Mouse (Mus musculus): Measurements from ENCODE around the gene Brms1. TPM values are rescaled to one million over a fixed set of nuclear protein-coding genes. Genes with fewer than 3 reads are reported as not detected.

Gene Brms1
- polyA plus RNA-seq, 1 experiment from 2014 or later, result 61.3 TPM

- H3K27me3 ChIP-seq (replicated peaks; ENCODE audit: control insufficient read depth, insufficient read depth, low read length), result peaks cover 26% of the 10 kb centered on the region
- no peak overlapping the region for H3K4me2 ChIP-seq
- no peaks in the 10 kb centered on the region for H3K9me3 ChIP-seq (ENCODE audit: control insufficient read depth, low read length)
- H3K27ac ChIP-seq (ENCODE audit: low read depth, low read length), result no peak overlapping the region; the same call in 1 of the 2 replicates
- H3K9ac ChIP-seq (ENCODE audit: low read depth, low read length), result no peak overlapping the region
- no peak overlapping the region for H3K4me3 ChIP-seq (ENCODE audit: low read depth, low read length)
- H3K36me3 ChIP-seq (ENCODE audit: control insufficient read depth, insufficient read depth, low read length), result no peaks in the 10 kb centered on the region
- ATAC-seq (replicated peaks; ENCODE audit: low FRiP score), result no peak
- WGBS, result 52% methylated on average over 7 of the region's 7 CpGs
- no peak for DNase-seq (ENCODE audit: low spot score)
- peaks cover 55% of the 10 kb centered on the region for H3K4me1 ChIP-seq (replicated peaks; ENCODE audit: control insufficient read depth, insufficient read depth, low read length)
Measured at GRCm38 (mm10) chr19:5065104-5065503, 23.9 kb downstream of the Brms1 start.

- Histone ChIP-seq H3K9me3 (ENCODE audit: control insufficient read depth, low read length) (no peaks in the 10 kb centered on the region), H3K4me1 (replicated peaks; ENCODE audit: control insufficient read depth, insufficient read depth, low read length) (peaks cover 56% of the 10 kb centered on the region), H3K9ac (ENCODE audit: low read depth, low read length) (peak overlapping the region; percentile 73), H3K36me3 (ENCODE audit: control insufficient read depth, insufficient read depth, low read length) (no peaks in the 10 kb centered on the region), H3K27ac (ENCODE audit: low read depth, low read length) (peak overlapping the region; percentile 90), H3K4me3 (ENCODE audit: low read depth, low read length) (peak overlapping the region; percentile 59), H3K4me2 (peak overlapping the region; percentile 95), H3K27me3 (replicated peaks; ENCODE audit: control insufficient read depth, insufficient read depth, low read length) (peaks cover 40% of the 10 kb centered on the region)
- 4% methylated on average over 15 of the region's 15 CpGs for WGBS
- DNase-seq (ENCODE audit: low spot score) (peak; percentile 67), ATAC-seq (replicated peaks; ENCODE audit: low FRiP score) (peak; percentile 86)
Measured at GRCm38 (mm10) chr19:5067040-5067799, 26.1 kb downstream of the Brms1 start.

GRCm38 (mm10) chr19:5067867-5068569, 26.9 kb downstream of the Brms1 start, which contains the start of gene Cd248:
Gene Cd248, plus strand, starts transcription at chr19:5068078.
- no peaks in the 10 kb centered on the region for H3K9me3 ChIP-seq (ENCODE audit: control insufficient read depth, low read length)
- H3K27me3 ChIP-seq (replicated peaks; ENCODE audit: control insufficient read depth, insufficient read depth, low read length), result peaks cover 40% of the 10 kb centered on the region
- DNase-seq (ENCODE audit: low spot score) (peak; percentile 71), ATAC-seq (replicated peaks; ENCODE audit: low FRiP score) (0 out of 2 replicates have a peak, but pooled peaks have one; percentile 9)
- peaks cover 62% of the 10 kb centered on the region for H3K4me1 ChIP-seq (replicated peaks; ENCODE audit: control insufficient read depth, insufficient read depth, low read length)
- WGBS, result 2% methylated on average over 54 of the region's 56 CpGs
- peak within 1 kb of the TSS; percentile 90 for H3K27ac ChIP-seq (ENCODE audit: low read depth, low read length)
- peak within 1 kb of the TSS; percentile 73 for H3K9ac ChIP-seq (ENCODE audit: low read depth, low read length)
- peak within 1 kb of the TSS; percentile 95 for H3K4me2 ChIP-seq
- peak within 1 kb of the TSS; percentile 59 for H3K4me3 ChIP-seq (ENCODE audit: low read depth, low read length)
- no peaks in the 10 kb centered on the region for H3K36me3 ChIP-seq (ENCODE audit: control insufficient read depth, insufficient read depth, low read length)

DNA sequence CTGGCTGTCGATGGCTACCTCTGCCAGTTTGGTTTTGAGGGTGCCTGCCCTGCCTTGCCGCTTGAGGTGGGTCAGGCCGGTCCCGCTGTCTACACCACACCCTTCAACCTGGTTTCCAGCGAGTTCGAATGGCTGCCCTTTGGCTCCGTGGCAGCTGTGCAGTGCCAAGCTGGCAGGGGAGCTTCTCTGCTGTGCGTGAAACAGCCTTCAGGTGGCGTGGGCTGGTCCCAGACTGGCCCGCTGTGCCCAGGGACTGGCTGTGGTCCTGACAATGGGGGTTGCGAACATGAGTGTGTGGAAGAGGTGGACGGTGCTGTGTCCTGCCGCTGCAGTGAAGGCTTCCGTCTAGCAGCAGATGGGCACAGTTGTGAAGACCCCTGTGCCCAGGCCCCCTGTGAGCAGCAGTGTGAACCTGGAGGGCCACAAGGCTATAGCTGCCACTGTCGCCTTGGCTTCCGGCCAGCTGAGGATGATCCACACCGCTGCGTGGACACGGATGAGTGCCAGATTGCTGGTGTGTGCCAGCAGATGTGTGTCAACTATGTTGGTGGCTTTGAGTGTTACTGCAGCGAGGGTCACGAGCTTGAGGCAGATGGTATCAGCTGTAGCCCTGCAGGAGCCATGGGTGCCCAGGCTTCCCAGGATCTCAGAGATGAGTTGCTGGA, 27.5 kb downstream of the Brms1 start:
- Histone ChIP-seq H3K9ac (ENCODE audit: low read depth, low read length) (peak overlapping the region; percentile 73), H3K36me3 (ENCODE audit: control insufficient read depth, insufficient read depth, low read length) (no peaks in the 10 kb centered on the region), H3K4me2 (peak overlapping the region; percentile 95), H3K4me1 (replicated peaks; ENCODE audit: control insufficient read depth, insufficient read depth, low read length) (peaks cover 62% of the 10 kb centered on the region), H3K9me3 (ENCODE audit: control insufficient read depth, low read length) (no peaks in the 10 kb centered on the region), H3K4me3 (ENCODE audit: low read depth, low read length) (peak overlapping the region; percentile 59), H3K27ac (ENCODE audit: low read depth, low read length) (peak overlapping the region; percentile 90), H3K27me3 (replicated peaks; ENCODE audit: control insufficient read depth, insufficient read depth, low read length) (peaks cover 40% of the 10 kb centered on the region)
- ATAC-seq (replicated peaks; ENCODE audit: low FRiP score), result no peak
- 36% methylated on average over 21 of the region's 21 CpGs for WGBS
- no peak for DNase-seq (ENCODE audit: low spot score)

DNA sequence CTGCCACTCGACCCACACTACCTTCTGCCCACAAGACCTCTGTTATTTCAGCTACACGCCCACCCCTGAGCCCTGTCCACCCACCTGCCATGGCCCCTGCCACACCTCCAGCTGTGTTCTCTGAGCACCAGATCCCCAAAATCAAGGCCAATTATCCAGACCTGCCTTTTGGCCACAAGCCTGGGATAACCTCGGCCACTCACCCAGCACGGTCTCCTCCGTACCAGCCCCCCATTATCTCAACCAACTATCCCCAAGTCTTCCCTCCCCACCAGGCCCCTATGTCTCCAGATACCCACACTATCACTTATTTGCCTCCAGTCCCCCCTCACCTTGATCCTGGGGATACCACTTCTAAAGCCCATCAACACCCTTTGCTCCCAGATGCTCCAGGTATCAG, 28.3 kb downstream of the Brms1 start:
- Histone ChIP-seq H3K27ac (ENCODE audit: low read depth, low read length) (no peak overlapping the region), H3K36me3 (ENCODE audit: control insufficient read depth, insufficient read depth, low read length) (no peaks in the 10 kb centered on the region), H3K4me1 (replicated peaks; ENCODE audit: control insufficient read depth, insufficient read depth, low read length) (peaks cover 62% of the 10 kb centered on the region), H3K9me3 (ENCODE audit: control insufficient read depth, low read length) (no peaks in the 10 kb centered on the region), H3K27me3 (replicated peaks; ENCODE audit: control insufficient read depth, insufficient read depth, low read length) (peaks cover 41% of the 10 kb centered on the region), H3K4me3 (ENCODE audit: low read depth, low read length) (peak overlapping the region; percentile 59; the same call in 1 of the 2 replicates), H3K4me2 (peak overlapping the region; percentile 95), H3K9ac (ENCODE audit: low read depth, low read length) (no peak overlapping the region)
- WGBS, result 74% methylated on average over 5 of the region's 5 CpGs
- ATAC-seq (replicated peaks; ENCODE audit: low FRiP score), result no peak
- DNase-seq (ENCODE audit: low spot score), result no peak

DNA sequence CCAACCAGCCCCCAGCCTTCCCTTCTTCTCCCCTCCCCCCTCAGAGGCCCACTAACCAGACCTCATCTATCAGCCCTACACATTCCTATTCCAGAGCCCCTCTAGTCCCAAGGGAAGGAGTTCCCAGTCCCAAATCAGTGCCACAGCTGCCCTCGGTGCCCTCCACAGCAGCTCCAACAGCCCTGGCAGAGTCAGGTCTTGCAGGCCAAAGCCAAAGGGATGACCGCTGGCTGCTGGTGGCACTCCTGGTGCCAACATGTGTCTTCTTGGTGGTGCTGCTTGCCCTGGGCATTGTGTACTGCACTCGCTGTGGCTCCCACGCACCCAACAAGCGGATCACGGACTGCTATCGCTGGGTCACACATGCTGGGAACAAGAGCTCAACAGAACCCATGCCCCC, 28.8 kb downstream of the Brms1 start:
- peak overlapping the region; percentile 95 for H3K4me2 ChIP-seq
- no peak overlapping the region; the same call in 1 of the 2 replicates for H3K4me3 ChIP-seq (ENCODE audit: low read depth, low read length)
- H3K4me1 ChIP-seq (replicated peaks; ENCODE audit: control insufficient read depth, insufficient read depth, low read length), result peaks cover 59% of the 10 kb centered on the region
- H3K36me3 ChIP-seq (ENCODE audit: control insufficient read depth, insufficient read depth, low read length), result no peaks in the 10 kb centered on the region
- no peaks in the 10 kb centered on the region for H3K9me3 ChIP-seq (ENCODE audit: control insufficient read depth, low read length)
- ATAC-seq (replicated peaks; ENCODE audit: low FRiP score), result no peak
- DNase-seq (ENCODE audit: low spot score), result no peak
- H3K27ac ChIP-seq (ENCODE audit: low read depth, low read length), result peak overlapping the region; percentile 30; the same call in 1 of the 2 replicates
- peaks cover 41% of the 10 kb centered on the region for H3K27me3 ChIP-seq (replicated peaks; ENCODE audit: control insufficient read depth, insufficient read depth, low read length)
- no peak overlapping the region for H3K9ac ChIP-seq (ENCODE audit: low read depth, low read length)
- 71% methylated on average over 7 of the region's 7 CpGs for WGBS

GRCm38 (mm10) chr19:5071077-5071476, 29.9 kb downstream of the Brms1 start:
- 14% methylated on average over 11 of the region's 11 CpGs for WGBS
- no peak for ATAC-seq (replicated peaks; ENCODE audit: low FRiP score)
- peaks cover 51% of the 10 kb centered on the region for H3K4me1 ChIP-seq (replicated peaks; ENCODE audit: control insufficient read depth, insufficient read depth, low read length)

DNA sequence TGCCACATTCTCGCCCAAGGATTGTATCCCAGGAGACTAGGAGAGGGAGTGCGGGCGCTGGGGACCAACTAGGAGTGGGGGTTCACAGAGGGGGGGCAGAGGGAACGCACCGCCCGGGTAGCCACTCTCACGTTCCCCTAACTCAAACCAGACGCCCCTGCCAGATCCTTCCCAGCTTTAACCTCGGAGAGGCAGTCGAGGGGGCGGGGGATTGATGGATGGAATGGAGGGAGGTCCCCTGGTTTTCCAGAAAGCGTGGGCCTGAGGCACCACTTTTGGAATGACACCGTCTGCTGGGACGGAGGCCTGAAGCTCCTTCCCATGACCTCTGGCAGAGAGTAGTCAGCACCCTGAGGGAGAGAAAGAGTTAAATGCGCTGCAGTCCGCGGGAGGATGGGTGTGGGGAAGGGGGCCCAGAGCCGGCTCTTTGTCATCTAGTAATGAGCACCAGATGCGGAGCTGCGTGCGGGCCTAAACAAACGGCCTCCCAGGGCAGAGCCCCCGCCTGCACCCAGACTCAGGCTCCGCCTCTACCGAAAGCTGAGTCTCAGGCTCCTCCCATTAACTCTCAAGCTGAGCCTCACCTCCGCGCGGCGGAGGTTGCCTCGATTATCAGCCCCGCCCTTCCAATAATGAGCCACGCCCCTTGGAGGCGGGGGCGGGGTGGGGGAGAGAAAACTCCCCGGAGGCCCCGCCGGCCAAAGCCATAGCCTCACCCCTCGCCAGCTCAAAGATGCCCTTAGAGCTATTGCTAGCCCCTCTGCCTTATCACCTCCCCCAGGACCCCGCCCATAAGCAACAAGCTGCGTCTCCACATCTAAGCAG, 30.6 kb downstream of the Brms1 start:
- H3K36me3 ChIP-seq (ENCODE audit: control insufficient read depth, insufficient read depth, low read length), result no peaks in the 10 kb centered on the region
- peak overlapping the region; percentile 52 for H3K4me3 ChIP-seq (ENCODE audit: low read depth, low read length)
- DNase-seq (ENCODE audit: low spot score) (peak; percentile 84), ATAC-seq (replicated peaks; ENCODE audit: low FRiP score) (peak; percentile 80)
- H3K4me2 ChIP-seq, result peak overlapping the region; percentile 95
- peak overlapping the region; percentile 66 for H3K27ac ChIP-seq (ENCODE audit: low read depth, low read length)
- peaks cover 44% of the 10 kb centered on the region for H3K27me3 ChIP-seq (replicated peaks; ENCODE audit: control insufficient read depth, insufficient read depth, low read length)
- 2% methylated on average over 40 of the region's 40 CpGs for WGBS
- peaks cover 51% of the 10 kb centered on the region for H3K4me1 ChIP-seq (replicated peaks; ENCODE audit: control insufficient read depth, insufficient read depth, low read length)
- H3K9me3 ChIP-seq (ENCODE audit: control insufficient read depth, low read length), result no peaks in the 10 kb centered on the region
- H3K9ac ChIP-seq (ENCODE audit: low read depth, low read length), result peak overlapping the region; percentile 66

More at GRCm38 (mm10) chr19:5071077-5071476, 29.9 kb downstream of the Brms1 start:
- Histone ChIP-seq H3K4me3 (ENCODE audit: low read depth, low read length) (peak overlapping the region; percentile 52), H3K36me3 (ENCODE audit: control insufficient read depth, insufficient read depth, low read length) (no peaks in the 10 kb centered on the region), H3K9me3 (ENCODE audit: control insufficient read depth, low read length) (no peaks in the 10 kb centered on the region), H3K4me2 (peak overlapping the region; percentile 95), H3K27ac (ENCODE audit: low read depth, low read length) (peak overlapping the region; percentile 66), H3K9ac (ENCODE audit: low read depth, low read length) (peak overlapping the region; percentile 66), H3K27me3 (replicated peaks; ENCODE audit: control insufficient read depth, insufficient read depth, low read length) (peaks cover 41% of the 10 kb centered on the region)
- DNase-seq (ENCODE audit: low spot score), result no peak

Data from liver, embryonic 11.5 days (tissue).